ENCODE assay signal across 8 mouse cellular contexts in genomic region chr17:69438990-69439491, GRCm38 (mm10). TPM values are rescaled to one million over a fixed set of nuclear protein-coding genes. Genes with fewer than 3 reads are reported as not detected.
DNase-seq lines count a peak whose midpoint lies in the region; ATAC-seq lines count a peak whose summit lies in the region.

Gene Akain1 (plus strand): TSS chr17:69439326.

- peak; percentile 88 for DNase-seq in embryonic facial prominence, embryonic 10.5 days (ENCODE audit: low spot score)
- DNase-seq in heart, adult 18-20 months = peak; percentile 49 to 67
- DNase-seq in kidney, adult 11 months = peak; percentile 36
- DNase-seq in spleen, postnatal 36 days (ENCODE audit: low spot score in 2 of 2) = peak; percentile 8 to 15

- peaks cover 8% of the 10 kb centered on the region; the same call in 1 of the 2 replicates for H3K4me1 ChIP-seq in erythroblast, embryonic 14.5 days (ENCODE audit: control insufficient read depth)
- peaks cover 18% of the 10 kb centered on the region for H3K4me1 ChIP-seq in embryonic facial prominence, embryonic 10.5 days
- peaks cover 14% of the 10 kb centered on the region for H3K4me1 ChIP-seq in limb, embryonic 15.5 days
- H3K4me1 ChIP-seq in midbrain, embryonic 16.5 days (ENCODE audit: control insufficient read depth, insufficient read depth, low read length) = peaks cover 9% of the 10 kb centered on the region; the same call in 1 of the 2 replicates

- H3K9ac ChIP-seq in limb, embryonic 15.5 days = no peak within 1 kb of the TSS
- peak within 1 kb of the TSS; percentile 65 for H3K9ac ChIP-seq in midbrain, embryonic 16.5 days (ENCODE audit: low read depth, low read length)

- H3K4me2 ChIP-seq in limb, embryonic 15.5 days = peak within 1 kb of the TSS; percentile 70
- peak within 1 kb of the TSS; percentile 99 for H3K4me2 ChIP-seq in midbrain, embryonic 16.5 days (ENCODE audit: low read length)

- under 1% methylated on average over 44 of the region's 44 CpGs for WGBS in embryonic facial prominence, embryonic 10.5 days
- under 1% methylated on average over 31 of the region's 44 CpGs for whole genome bisulfite sequencing in limb, embryonic 15.5 days
- under 1% methylated on average over 43 of the region's 44 CpGs for WGBS in midbrain, embryonic 16.5 days

- peaks cover 48% of the 10 kb centered on the region for H3K27me3 ChIP-seq in erythroblast, embryonic 14.5 days (ENCODE audit: control insufficient read depth)
- peaks cover 52% of the 10 kb centered on the region for H3K27me3 ChIP-seq in embryonic facial prominence, embryonic 10.5 days (replicated peaks; ENCODE audit: low read depth, poor library complexity, severe bottlenecking)
- peaks cover 56% of the 10 kb centered on the region for H3K27me3 ChIP-seq in limb, embryonic 15.5 days
- peaks cover 35% of the 10 kb centered on the region for H3K27me3 ChIP-seq in midbrain, embryonic 16.5 days (ENCODE audit: control insufficient read depth, insufficient read depth, low read depth, low read length)

- H3K36me3 ChIP-seq in erythroblast, embryonic 14.5 days (ENCODE audit: control insufficient read depth) = no peaks in the 10 kb centered on the region
- H3K36me3 ChIP-seq in embryonic facial prominence, embryonic 10.5 days (replicated peaks) = no peaks in the 10 kb centered on the region
- no peaks in the 10 kb centered on the region for H3K36me3 ChIP-seq in limb, embryonic 15.5 days
- no peaks in the 10 kb centered on the region for H3K36me3 ChIP-seq in midbrain, embryonic 16.5 days (ENCODE audit: control insufficient read depth, insufficient read depth, low read length)

- H3K4me3 ChIP-seq in erythroblast, embryonic 14.5 days (replicated peaks) = peak within 1 kb of the TSS; percentile 24
- peak within 1 kb of the TSS; percentile 58 for H3K4me3 ChIP-seq in embryonic facial prominence, embryonic 10.5 days
- peak within 1 kb of the TSS; percentile 35 for H3K4me3 ChIP-seq in limb, embryonic 15.5 days
- H3K4me3 ChIP-seq in midbrain, embryonic 16.5 days (ENCODE audit: low read depth, low read length) = peak within 1 kb of the TSS; percentile 69

- no peak within 1 kb of the TSS for H3K27ac ChIP-seq in embryonic facial prominence, embryonic 10.5 days (replicated peaks)
- no peak within 1 kb of the TSS for H3K27ac ChIP-seq in limb, embryonic 15.5 days
- H3K27ac ChIP-seq in midbrain, embryonic 16.5 days (ENCODE audit: low read length) = no peak within 1 kb of the TSS

- no peak for ATAC-seq in erythroblast, adult 5-6 weeks (replicated peaks; ENCODE audit: low FRiP score, poor library complexity, severe bottlenecking)
- ATAC-seq in limb, embryonic 15.5 days (ENCODE audit: insufficient number of reproducible peaks, low FRiP score, low TSS enrichment, low read depth) = peak; percentile 86
- ATAC-seq in midbrain, embryonic 16.5 days = peak; percentile 90

- H3K9me3 ChIP-seq in erythroblast, embryonic 14.5 days (ENCODE audit: control insufficient read depth, low read length) = peaks cover under 1% of the 10 kb centered on the region; the same call in 1 of the 2 replicates
- no peaks in the 10 kb centered on the region for H3K9me3 ChIP-seq in embryonic facial prominence, embryonic 10.5 days
- H3K9me3 ChIP-seq in limb, embryonic 15.5 days = no peaks in the 10 kb centered on the region
- no peaks in the 10 kb centered on the region for H3K9me3 ChIP-seq in midbrain, embryonic 16.5 days (replicated peaks; ENCODE audit: control insufficient read depth, low read length, poor library complexity, severe bottlenecking)

RNA-seq across cellular contexts. Expression of gene Akain1, which starts in this region (rescaled TPM):
- not detected in 2 replicates for polyA plus RNA-seq in erythroblast, embryonic 14.5 days (2012)
- not detected in 2 replicates for total RNA-seq in erythroblast, adult 5-6 weeks (2015; ENCODE audit: low replicate concordance)
- not detected in 2 replicates for total RNA-seq in erythroblast, adult 5-6 weeks (2017; ENCODE audit: low replicate concordance)
- not detected in 2 replicates for polyA plus RNA-seq in embryonic facial prominence, embryonic 10.5 days (2016; fragmentation: Nextera tagmentation; extraction: Ambion mirVana)
- under 1 TPM in 1 of 2 experiments, not detected in 1; 0.13 TPM for total RNA-seq in heart, adult 18-20 months (2021)
- polyA plus RNA-seq in limb, embryonic 15.5 days (2015; fragmentation: Nextera tagmentation; extraction: Ambion mirVana) = not detected in 2 replicates
- polyA plus RNA-seq in midbrain, embryonic 16.5 days (2015; fragmentation: Nextera tagmentation; extraction: Ambion mirVana) = 0.40 and 0.75 TPM in 2 replicates

Comparison
In these comparisons a context has a peak if more than half of its experiments do, and no peak if none do; other contexts are left out.
1. Peak in DNase-seq and H3K4me3 ChIP-seq in embryonic facial prominence, embryonic 10.5 days; RNA of the gene not detected or under 1 TPM.
2. Peak in DNase-seq in heart, adult 18-20 months; RNA of the gene not detected or under 1 TPM.
3. Peak in ATAC-seq, H3K4me3 ChIP-seq and H3K4me2 ChIP-seq in limb, embryonic 15.5 days; RNA of the gene not detected or under 1 TPM.
4. Peak in ATAC-seq, H3K4me3 ChIP-seq, H3K9ac ChIP-seq and H3K4me2 ChIP-seq in midbrain, embryonic 16.5 days; RNA of the gene not detected or under 1 TPM.
5. DNase-seq: peak in every context shown above with its lines; median percentile 88 in embryonic facial prominence, embryonic 10.5 days; 58 in heart, adult 18-20 months; 36 in kidney, adult 11 months; 12 in spleen, postnatal 36 days.